Mouse (Mus musculus): ENCODE data around the gene Slc22a23.

DNA sequence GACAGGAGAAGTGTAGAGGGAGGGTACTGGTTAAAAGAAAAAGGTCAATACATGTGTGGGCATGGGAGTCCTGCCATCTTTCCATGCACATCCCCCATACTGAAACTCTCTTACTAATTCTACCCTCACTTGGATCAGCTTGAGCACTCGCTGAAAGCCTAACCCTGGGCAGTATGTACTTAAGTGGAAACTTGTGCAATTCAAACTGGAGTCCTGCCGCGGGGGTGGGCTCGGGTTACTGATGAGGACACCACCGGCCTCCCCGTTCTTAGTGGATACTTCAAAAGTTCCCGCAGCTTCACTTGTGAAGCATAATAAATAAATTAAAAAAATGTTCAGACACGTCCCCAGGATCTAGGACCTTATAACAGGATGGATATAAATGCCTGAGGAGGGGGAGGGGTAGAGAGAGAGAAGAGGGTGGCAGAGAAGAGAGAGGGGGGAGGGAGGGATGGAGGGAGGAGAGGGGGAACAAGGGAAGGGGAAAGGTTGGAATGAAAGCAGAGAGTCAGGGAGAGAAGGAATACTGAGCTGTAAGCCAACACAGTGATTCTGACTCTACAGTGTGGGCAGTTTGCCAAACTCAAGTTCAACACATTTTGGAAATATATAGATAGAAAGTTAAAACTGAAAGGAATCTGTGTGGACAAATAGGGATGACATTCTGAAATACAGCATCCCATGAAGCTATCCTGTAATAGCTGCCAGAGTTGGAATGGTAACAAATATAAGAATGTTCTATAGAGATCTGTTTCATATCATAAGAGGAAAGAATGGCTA, 72.5 kb downstream of the Slc22a23 start:
- TF ChIP-seq CTCF (conservative IDR thresholded peaks at IDR 0.05 in 1 of 2, IDR thresholded peaks at IDR 0.05 in 1 of 2; ENCODE audit: low read depth in 2 of 2, low read length in 2 of 2) (no peak), RAD21 (IDR thresholded peaks at IDR 0.05; ENCODE audit: low read depth, low read length) (no peak), HCFC1 (IDR thresholded peaks at IDR 0.05; ENCODE audit: low read depth, low read length) (no peak), MAZ (IDR thresholded peaks at IDR 0.05; ENCODE audit: low read depth, low read length) (no peak), MXI1 (IDR thresholded peaks at IDR 0.05; ENCODE audit: low read depth, low read length) (no peak), SMC3 (IDR thresholded peaks at IDR 0.05; ENCODE audit: low read depth, low read length) (no peak), E2F4 (IDR thresholded peaks at IDR 0.05; ENCODE audit: insufficient replicate concordance, low read depth, low read length) (no peak), MEF2A (IDR thresholded peaks at IDR 0.05; ENCODE audit: borderline replicate concordance, low read depth, low read length) (no peak), MYC (IDR thresholded peaks at IDR 0.05; ENCODE audit: low read depth, low read length) (no peak), POLR2A (IDR thresholded peaks at IDR 0.05; ENCODE audit: low read depth, low read length) (no peak), EP300 (IDR thresholded peaks at IDR 0.05; ENCODE audit: low read length) (no peak)
